Mouse (Mus musculus): ENCODE measurements around the gene Efcab9. TPM values are rescaled to one million over a fixed set of nuclear protein-coding genes. Genes with fewer than 3 reads are reported as not detected.
"Not testable (repeated sequence)": the region's sequence is repeated elsewhere in the genome, so short reads cannot be mapped to it uniquely, and the experiment has no call there.

The Efcab9 gene
- polyA plus RNA-seq, 1 experiment from 2014 or later: 0.55 TPM

DNA sequence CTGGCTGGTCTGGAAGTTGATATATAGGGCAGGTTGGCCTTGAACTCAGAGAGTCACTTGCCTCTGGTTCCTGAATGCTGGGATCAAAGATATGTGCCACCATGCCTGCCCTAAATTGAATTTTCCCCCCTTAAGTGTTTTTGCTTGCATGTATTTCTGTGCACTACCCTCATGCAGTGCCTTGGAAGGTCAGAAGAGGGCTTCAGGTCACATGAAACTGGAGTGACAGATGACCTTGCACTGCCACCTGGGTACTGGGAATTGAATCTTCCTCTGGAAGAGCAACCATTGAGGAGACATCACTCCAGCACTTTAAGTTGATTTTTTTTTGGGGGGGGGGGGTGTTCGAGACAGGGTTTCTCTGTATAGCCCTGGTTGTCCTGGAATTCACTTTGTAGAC lies 1.7 kb downstream of the Efcab9 start:
- no peaks in the 10 kb centered on the region for H3K36me3 ChIP-seq
- no peak for ATAC-seq (replicated peaks)
- WGBS: 83% methylated on average over 1 of the region's 1 CpGs
- H3K4me1 ChIP-seq: peaks cover 22% of the 10 kb centered on the region
- H3K9me3 ChIP-seq: no peaks in the 10 kb centered on the region
- no peak overlapping the region for H3K9ac ChIP-seq (replicated peaks)
- no peak overlapping the region for H3K27ac ChIP-seq (replicated peaks)
- H3K27me3 ChIP-seq: no peaks in the 10 kb centered on the region
- H3K4me2 ChIP-seq (replicated peaks): no peak overlapping the region
- no peak overlapping the region for H3K4me3 ChIP-seq

DNA sequence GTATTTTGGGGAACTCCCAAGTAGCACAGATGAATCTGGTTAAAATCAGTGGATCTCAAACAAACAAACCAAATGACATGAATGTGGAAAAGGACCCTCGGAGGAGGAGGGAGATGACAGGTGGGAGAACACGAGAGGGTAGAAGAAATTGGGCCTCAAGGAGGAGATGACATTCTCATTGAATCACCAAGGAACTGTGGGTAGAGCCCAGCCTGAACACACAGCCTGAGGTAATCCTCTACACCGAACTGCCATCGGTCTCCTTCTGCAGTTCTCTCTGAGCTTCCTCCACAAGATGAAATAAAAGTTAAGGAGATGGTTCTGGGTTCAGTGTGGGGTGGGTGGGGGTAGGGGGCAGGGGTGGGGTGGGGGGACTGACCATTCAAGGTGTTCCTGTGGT lies 4.9 kb downstream of the Efcab9 start:
- Histone ChIP-seq H3K4me3 (no peak overlapping the region), H3K27me3 (no peaks in the 10 kb centered on the region), H3K9ac (replicated peaks) (no peak overlapping the region), H3K4me2 (replicated peaks) (no peak overlapping the region), H3K36me3 (no peaks in the 10 kb centered on the region), H3K27ac (replicated peaks) (no peak overlapping the region), H3K4me1 (peaks cover 4% of the 10 kb centered on the region), H3K9me3 (no peaks in the 10 kb centered on the region)
- WGBS: 88% methylated on average over 4 of the region's 4 CpGs
- no peak for ATAC-seq (replicated peaks)

DNA sequence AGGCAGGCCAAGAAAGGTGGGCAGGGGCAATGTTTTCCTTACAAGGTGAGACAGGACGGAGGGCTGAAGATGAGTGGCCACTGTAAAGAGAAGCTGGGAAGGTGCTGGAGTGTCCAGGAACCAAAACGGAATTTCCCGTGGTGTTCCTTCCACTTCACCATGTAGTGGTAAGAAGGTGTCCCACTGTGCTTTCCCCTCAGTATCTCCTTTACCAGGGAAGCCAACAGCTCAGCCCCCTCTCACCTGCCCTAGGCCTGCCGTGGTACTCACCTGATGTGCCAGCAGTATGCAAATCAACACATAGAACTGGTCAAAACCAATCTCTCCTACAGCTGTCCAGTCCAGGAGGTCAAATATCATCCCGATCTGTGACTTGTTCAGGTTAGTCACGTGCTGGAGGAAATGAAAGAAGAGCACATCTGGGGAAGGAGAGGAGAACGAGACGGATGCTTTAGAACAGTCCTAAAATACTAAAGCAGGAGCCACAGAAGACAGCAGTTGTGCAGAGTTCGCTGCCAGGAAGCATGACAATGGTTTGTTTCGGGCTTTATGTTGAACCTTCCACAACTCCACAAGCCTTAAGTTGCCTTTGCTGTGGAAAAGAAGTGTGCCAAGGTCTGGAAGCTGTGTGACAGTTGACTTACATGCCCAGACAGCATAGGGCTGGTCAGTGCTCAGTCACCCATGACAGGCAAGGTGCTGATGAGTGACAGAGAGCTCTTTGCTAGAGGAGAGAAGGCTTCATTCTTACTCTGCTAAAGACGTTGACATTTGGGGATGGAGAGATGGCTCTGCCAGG lies 7.6 kb downstream of the Efcab9 start:
- Histone ChIP-seq H3K4me2 (replicated peaks) (no peak overlapping the region), H3K9ac (replicated peaks) (no peak overlapping the region), H3K4me3 (no peak overlapping the region), H3K27me3 (no peaks in the 10 kb centered on the region), H3K36me3 (no peaks in the 10 kb centered on the region), H3K9me3 (no peaks in the 10 kb centered on the region), H3K27ac (replicated peaks) (no peak overlapping the region), H3K4me1 (no peaks in the 10 kb centered on the region)
- ATAC-seq (replicated peaks): no peak
- WGBS: 89% methylated on average over 11 of the region's 11 CpGs

DNA sequence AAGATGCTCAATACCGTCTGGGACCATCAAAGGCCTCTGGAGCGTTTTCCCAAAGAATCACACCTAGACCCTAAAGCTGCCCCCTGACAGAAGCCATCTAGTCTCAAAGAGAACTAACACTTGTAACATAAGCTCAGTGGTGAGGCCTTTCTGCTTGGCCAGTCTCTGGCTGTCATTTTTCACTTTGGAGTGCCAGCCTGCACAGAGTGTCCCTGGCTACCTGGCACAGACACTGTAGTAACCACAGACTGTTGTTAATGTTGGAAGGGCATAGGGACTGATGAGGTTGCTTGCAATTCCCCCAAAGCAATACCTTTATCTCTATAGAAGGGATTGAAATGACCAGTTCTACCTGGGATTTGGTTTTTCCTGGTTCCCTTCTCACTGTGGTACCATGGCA lies 10.6 kb downstream of the Efcab9 start:
- ATAC-seq (replicated peaks): no peak
- H3K27ac ChIP-seq (replicated peaks): no peak overlapping the region
- peaks cover 5% of the 10 kb centered on the region for H3K4me1 ChIP-seq
- H3K27me3 ChIP-seq: no peaks in the 10 kb centered on the region
- no peak overlapping the region for H3K4me2 ChIP-seq (replicated peaks)
- 0 out of 2 replicates have a peak, but pooled peaks cover 2% of the 10 kb centered on the region for H3K36me3 ChIP-seq
- H3K4me3 ChIP-seq: no peak overlapping the region
- no peak overlapping the region for H3K9ac ChIP-seq (replicated peaks)
- 88% methylated on average over 2 of the region's 2 CpGs for WGBS
- H3K9me3 ChIP-seq: no peaks in the 10 kb centered on the region

DNA sequence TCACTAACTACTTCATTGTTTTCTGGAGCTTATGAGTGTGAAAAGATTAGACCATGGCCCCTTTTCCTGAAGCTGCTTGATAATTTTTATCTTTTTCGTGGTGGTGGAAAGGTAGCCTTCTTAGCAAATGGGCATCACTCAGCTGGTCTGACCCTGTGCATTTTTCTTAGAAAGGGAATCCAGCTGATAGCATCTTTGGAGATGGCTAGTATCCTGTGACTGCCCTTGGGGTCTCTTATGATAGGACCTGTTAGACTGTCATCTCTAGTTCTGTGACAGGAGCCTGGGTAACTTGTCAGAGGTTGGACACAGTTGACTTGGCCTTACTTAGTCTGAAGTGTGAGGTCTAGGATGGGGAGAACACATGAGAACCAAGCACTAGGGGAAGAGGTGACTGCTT lies 12.5 kb downstream of the Efcab9 start:
- Histone ChIP-seq H3K9me3 (no peaks in the 10 kb centered on the region), H3K27me3 (no peaks in the 10 kb centered on the region), H3K4me2 (replicated peaks) (no peak overlapping the region), H3K4me3 (no peak overlapping the region), H3K4me1 (peaks cover 5% of the 10 kb centered on the region), H3K9ac (replicated peaks) (no peak overlapping the region), H3K36me3 (0 out of 2 replicates have a peak, but pooled peaks cover 4% of the 10 kb centered on the region), H3K27ac (replicated peaks) (no peak overlapping the region)
- 100% methylated on average over 1 of the region's 1 CpGs for WGBS
- no peak for ATAC-seq (replicated peaks)

DNA sequence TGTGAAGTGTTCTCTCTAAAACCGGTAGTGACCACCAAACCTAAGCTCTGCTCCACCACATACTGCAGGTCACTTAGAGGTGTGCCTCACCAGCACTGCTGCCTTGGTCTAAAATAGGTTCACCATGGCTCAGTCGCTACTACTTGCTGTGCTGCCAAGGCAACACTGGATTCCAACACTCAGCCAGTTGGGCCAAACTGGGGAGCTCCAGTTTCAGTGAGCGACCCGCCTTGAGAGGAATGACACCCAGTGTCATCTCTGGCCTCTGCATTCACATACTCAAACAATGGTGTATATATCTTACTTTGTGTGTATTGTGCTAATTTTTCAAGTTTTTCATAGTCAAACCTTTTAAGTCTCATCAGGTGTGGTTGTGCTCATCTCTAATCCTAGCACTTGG lies 13.1 kb downstream of the Efcab9 start:
- H3K36me3 ChIP-seq: 0 out of 2 replicates have a peak, but pooled peaks cover 4% of the 10 kb centered on the region
- H3K27ac ChIP-seq (replicated peaks): no peak overlapping the region
- no peak overlapping the region for H3K9ac ChIP-seq (replicated peaks)
- H3K4me1 ChIP-seq: peaks cover 5% of the 10 kb centered on the region
- H3K27me3 ChIP-seq: no peaks in the 10 kb centered on the region
- H3K4me3 ChIP-seq: no peak overlapping the region
- H3K4me2 ChIP-seq (replicated peaks): no peak overlapping the region
- WGBS: 89% methylated on average over 4 of the region's 4 CpGs
- no peak for ATAC-seq (replicated peaks)
- H3K9me3 ChIP-seq: no peaks in the 10 kb centered on the region

DNA sequence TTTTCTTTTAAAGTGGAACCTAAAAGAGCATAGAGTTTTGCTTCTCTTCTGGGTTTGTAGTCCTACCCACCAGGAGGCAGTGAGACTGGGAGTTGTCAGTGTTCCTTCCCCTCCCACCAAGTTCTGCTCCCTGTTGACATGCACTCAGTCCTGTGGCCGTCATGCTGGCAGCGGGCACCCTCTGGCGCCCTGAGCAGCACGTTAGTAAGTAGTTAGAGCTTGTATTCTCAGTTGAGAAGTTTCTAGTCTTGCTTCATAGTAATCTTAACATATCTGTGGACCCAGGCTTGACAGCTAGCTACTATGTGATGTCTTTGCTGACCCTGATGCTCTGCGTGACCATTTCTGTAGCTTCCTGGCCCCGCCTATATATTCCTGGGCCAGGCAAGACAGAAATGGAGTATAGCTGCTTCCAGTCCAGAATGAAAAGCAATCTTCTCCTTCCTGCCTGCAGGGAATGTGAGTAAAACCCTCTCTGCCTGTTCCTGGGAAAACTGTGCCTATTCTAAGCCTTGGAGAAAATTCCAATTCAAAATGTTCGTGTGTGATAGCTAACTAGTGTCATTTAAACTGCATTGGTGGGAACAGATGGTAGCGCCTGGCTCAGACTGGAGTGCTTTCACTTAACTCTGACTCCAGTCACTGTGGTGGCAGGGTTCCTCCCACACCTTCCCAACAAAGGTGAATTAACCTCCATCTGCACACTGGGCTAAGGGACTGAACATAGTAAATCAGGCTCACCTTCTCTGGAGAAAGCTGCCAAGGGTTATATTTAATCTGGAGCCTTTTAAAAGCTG lies 14.8 kb downstream of the Efcab9 start:
- no peaks in the 10 kb centered on the region for H3K27me3 ChIP-seq
- 0 out of 2 replicates have a peak, but pooled peaks cover 4% of the 10 kb centered on the region for H3K36me3 ChIP-seq
- H3K4me3 ChIP-seq: no peak overlapping the region
- 76% methylated on average over 8 of the region's 8 CpGs for WGBS
- H3K27ac ChIP-seq (replicated peaks): peak overlapping the region; percentile 77
- H3K4me1 ChIP-seq: peaks cover 5% of the 10 kb centered on the region
- peak; percentile 71 for ATAC-seq (replicated peaks)
- H3K9ac ChIP-seq (replicated peaks): no peak overlapping the region
- H3K4me2 ChIP-seq (replicated peaks): no peak overlapping the region
- no peaks in the 10 kb centered on the region for H3K9me3 ChIP-seq

DNA sequence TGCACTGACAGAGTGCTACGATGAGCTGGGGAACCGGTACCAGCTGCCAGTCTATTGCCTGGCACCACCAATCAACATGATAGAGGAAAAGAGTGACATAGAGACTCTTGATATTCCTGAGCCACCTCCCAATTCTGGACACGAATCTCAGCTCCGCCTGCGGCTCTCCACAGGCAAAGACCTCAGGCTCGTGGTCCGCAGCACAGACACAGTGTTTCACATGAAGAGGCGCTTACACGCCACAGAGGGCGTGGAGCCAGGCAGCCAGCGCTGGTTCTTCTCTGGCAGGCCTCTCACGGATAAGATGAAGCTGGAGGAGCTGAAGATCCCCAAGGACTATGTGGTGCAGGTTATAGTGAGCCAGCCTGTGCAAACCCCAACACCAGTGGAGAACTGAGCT lies 15.8 kb downstream of the Efcab9 start:
- Histone ChIP-seq H3K4me2 (replicated peaks) (no peak overlapping the region), H3K27ac (replicated peaks) (peak overlapping the region; percentile 69)

DNA sequence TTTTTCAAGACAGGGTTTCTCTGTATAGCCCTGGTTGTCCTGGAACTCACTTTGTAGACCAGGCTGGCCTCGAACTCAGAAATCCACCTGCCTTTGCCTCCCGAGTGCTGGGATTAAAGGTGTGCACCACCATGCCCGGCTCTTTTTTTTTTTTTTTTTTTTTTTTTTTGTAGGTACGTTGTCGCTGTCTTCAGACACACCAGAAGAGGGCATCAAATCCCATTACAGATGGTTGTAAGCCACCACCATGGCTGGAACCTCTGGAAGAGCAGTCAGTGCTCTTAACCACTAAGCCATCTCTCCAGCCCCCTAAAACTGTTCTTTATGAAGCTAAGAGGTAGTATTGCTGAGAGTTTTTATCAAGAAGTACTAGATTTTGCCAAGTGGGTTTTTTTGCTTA lies 17.0 kb downstream of the Efcab9 start:
- not testable (repeated sequence) for H3K4me3 ChIP-seq; H3K36me3 ChIP-seq; H3K27me3 ChIP-seq; H3K4me2 ChIP-seq (replicated peaks); ATAC-seq (replicated peaks); H3K9ac ChIP-seq (replicated peaks); H3K27ac ChIP-seq (replicated peaks); H3K9me3 ChIP-seq; H3K4me1 ChIP-seq
- WGBS: 90% methylated on average over 5 of the region's 5 CpGs

More for the DNA sequence above, 15.8 kb downstream of the Efcab9 start:
- WGBS: 81% methylated on average over 12 of the region's 12 CpGs
- H3K4me3 ChIP-seq: no peak overlapping the region
- no peak overlapping the region for H3K9ac ChIP-seq (replicated peaks)
- 0 out of 2 replicates have a peak, but pooled peaks cover 4% of the 10 kb centered on the region for H3K36me3 ChIP-seq
- peaks cover 5% of the 10 kb centered on the region for H3K4me1 ChIP-seq
- H3K9me3 ChIP-seq: no peaks in the 10 kb centered on the region
- no peaks in the 10 kb centered on the region for H3K27me3 ChIP-seq
- 0 out of 2 replicates have a peak, but pooled peaks have one; percentile 29 for ATAC-seq (replicated peaks)

DNA sequence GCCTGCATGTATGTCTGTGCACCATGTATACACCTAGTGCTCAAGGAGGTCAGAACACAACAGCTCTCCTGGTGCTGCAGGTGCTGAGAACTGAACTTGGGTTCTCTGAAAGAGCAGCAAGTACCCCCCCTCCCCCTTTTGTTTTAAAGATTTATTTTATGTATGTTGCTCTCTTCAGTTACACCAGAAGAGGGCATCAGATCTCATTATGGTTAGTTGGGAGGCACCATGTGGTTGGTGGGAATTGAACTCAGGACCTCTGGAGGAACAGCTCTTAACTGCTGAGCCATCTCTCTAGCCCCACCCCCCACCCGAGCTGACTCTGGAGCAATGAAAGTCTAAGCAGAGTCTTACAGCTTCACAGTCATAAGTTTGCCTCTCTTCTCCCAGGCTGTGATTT lies 21.0 kb downstream of the Efcab9 start:
- 76% methylated on average over 1 of the region's 1 CpGs for WGBS
- Histone ChIP-seq H3K27me3 (no peaks in the 10 kb centered on the region), H3K4me3 (no peak overlapping the region), H3K9ac (replicated peaks) (no peak overlapping the region), H3K27ac (replicated peaks) (no peak overlapping the region), H3K9me3 (no peaks in the 10 kb centered on the region), H3K4me1 (no peaks in the 10 kb centered on the region; the same call in 1 of the 2 replicates), H3K36me3 (no peaks in the 10 kb centered on the region), H3K4me2 (replicated peaks) (no peak overlapping the region)
- ATAC-seq (replicated peaks): no peak

DNA sequence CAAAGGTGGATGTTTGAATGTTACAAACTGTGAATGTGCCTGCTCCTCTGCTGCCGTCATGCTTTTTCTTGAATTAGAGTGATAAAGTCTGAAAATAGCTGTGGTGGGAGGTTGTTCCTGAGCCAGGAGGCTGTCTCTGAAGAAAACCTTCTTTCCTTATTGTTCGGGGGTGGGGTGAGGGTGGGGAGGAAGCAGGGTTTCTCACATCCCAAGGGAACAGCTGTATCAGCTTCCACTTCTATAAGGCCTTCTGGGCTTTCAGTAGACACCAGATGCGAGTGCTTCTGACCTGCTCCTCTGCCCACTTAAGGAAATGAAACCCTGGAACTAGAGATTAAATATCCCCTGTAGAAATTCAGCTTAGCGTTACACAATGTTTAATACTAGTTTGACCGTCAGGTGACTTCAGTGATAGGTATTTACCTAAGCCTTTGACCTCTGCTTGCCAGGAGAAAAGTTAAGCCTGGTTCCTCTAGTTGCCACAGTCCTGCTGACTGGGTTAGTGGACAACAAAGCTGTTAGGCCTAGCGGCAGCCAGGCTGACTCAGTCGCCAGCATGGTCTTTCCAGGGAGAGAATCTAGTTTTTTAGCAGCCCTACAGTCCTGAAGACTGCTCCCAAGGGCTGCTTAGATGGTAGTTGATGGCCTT lies 26.7 kb downstream of the Efcab9 start:
- H3K4me3 ChIP-seq: no peak overlapping the region
- ATAC-seq (replicated peaks): no peak
- H3K27me3 ChIP-seq: no peaks in the 10 kb centered on the region
- H3K9ac ChIP-seq (replicated peaks): no peak overlapping the region
- no peaks in the 10 kb centered on the region; the same call in 1 of the 2 replicates for H3K4me1 ChIP-seq
- WGBS: 87% methylated on average over 7 of the region's 7 CpGs
- H3K4me2 ChIP-seq (replicated peaks): no peak overlapping the region
- H3K27ac ChIP-seq (replicated peaks): no peak overlapping the region
- no peaks in the 10 kb centered on the region for H3K9me3 ChIP-seq
- peaks cover 3% of the 10 kb centered on the region; the same call in 1 of the 2 replicates for H3K36me3 ChIP-seq

DNA sequence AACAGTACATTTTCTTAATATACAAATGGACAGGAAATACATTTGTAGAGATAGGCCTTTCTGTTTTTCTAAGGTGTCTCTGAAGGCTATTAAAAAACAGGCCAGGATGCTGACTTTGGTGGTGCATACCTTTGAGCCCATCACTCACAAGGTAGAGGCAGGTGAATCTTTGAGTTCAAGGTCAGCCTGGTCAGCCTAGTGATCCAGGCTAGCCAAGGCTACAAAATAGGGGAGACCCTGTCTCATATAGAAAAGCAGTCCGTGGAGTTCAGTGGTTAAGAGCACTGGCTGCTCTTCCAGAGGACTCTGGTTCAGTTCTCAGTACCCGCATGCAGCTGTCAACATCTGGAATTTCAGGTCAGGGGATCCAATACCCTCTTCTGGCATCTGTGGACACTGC lies 28.2 kb downstream of the Efcab9 start:
- H3K9ac ChIP-seq (replicated peaks): no peak overlapping the region
- ATAC-seq (replicated peaks): no peak
- H3K4me3 ChIP-seq: no peak overlapping the region
- H3K27me3 ChIP-seq: no peaks in the 10 kb centered on the region
- no peak overlapping the region for H3K27ac ChIP-seq (replicated peaks)
- H3K9me3 ChIP-seq: no peaks in the 10 kb centered on the region
- H3K4me2 ChIP-seq (replicated peaks): no peak overlapping the region
- H3K4me1 ChIP-seq: peaks cover 7% of the 10 kb centered on the region
- 95% methylated on average over 2 of the region's 2 CpGs for WGBS
- H3K36me3 ChIP-seq: peaks cover 7% of the 10 kb centered on the region; the same call in 1 of the 2 replicates
